10 mouse cellular contexts compared by ENCODE assay signal in genomic region chr7:118102678-118103461, GRCm38 (mm10). TPM values are rescaled to one million over a fixed set of nuclear protein-coding genes. Genes with fewer than 3 reads are reported as not detected.
DNase-seq lines count a peak whose midpoint lies in the region; ATAC-seq and TF ChIP-seq lines count a peak whose summit lies in the region.
"Had no signal": no experiment of that assay in that cellular context is flagged by ENCODE, and none has a peak within 500 bp of the region (broad histone marks: within the 10 kb centered on the region; RNA-seq: fewer than 3 reads in every experiment).

No protein-coding gene starts in this region.

- no peaks in the 10 kb centered on the region for H3K27me3 ChIP-seq in heart, embryonic 10.5 days (ENCODE audit: insufficient read depth, poor library complexity, severe bottlenecking)
- no peaks in the 10 kb centered on the region for H3K27me3 ChIP-seq in hindbrain, embryonic 12.5 days
- no peaks in the 10 kb centered on the region for H3K27me3 ChIP-seq in liver, embryonic 16.5 days (ENCODE audit: control insufficient read depth, insufficient read depth, low read depth, low read length)
- H3K27me3 ChIP-seq: heart, embryonic 15.5 days had no signal

- peaks cover 39% of the 10 kb centered on the region for H3K36me3 ChIP-seq in heart, embryonic 10.5 days
- H3K36me3 ChIP-seq in ES-E14 (ENCODE audit: control insufficient read depth, insufficient read depth, low read length, poor library complexity, severe bottlenecking), result peaks cover 17% of the 10 kb centered on the region
- H3K36me3 ChIP-seq in hindbrain, embryonic 12.5 days, result peaks cover 27% of the 10 kb centered on the region
- peaks cover 29% of the 10 kb centered on the region for H3K36me3 ChIP-seq in liver, embryonic 16.5 days (ENCODE audit: control insufficient read depth, insufficient read depth)

- 41% methylated on average over 4 of the region's 4 CpGs for WGBS in heart, embryonic 10.5 days
- WGBS in hindbrain, embryonic 12.5 days, result 51% methylated on average over 4 of the region's 4 CpGs
- 27% methylated on average over 4 of the region's 4 CpGs for WGBS in liver, embryonic 16.5 days (ENCODE audit: insufficient replicate concordance)

- peak; percentile 58 for ATAC-seq in hindbrain, embryonic 12.5 days (ENCODE audit: low FRiP score)
- peak; percentile 17 for ATAC-seq in liver, embryonic 16.5 days (ENCODE audit: low read depth)

- H3K9ac ChIP-seq in ES-E14 (ENCODE audit: insufficient read depth, low read depth, low read length, poor library complexity, severe bottlenecking), result no peak overlapping the region
- no peak overlapping the region for H3K9ac ChIP-seq in hindbrain, embryonic 12.5 days
- no peak overlapping the region for H3K9ac ChIP-seq in liver, embryonic 16.5 days (ENCODE audit: low read depth, low read length)
- H3K9ac ChIP-seq: heart, embryonic 15.5 days had no signal

- H3K27ac ChIP-seq in heart, embryonic 10.5 days, result no peak overlapping the region
- no peak overlapping the region for H3K27ac ChIP-seq in ES-E14 (ENCODE audit: insufficient read depth, low read depth, low read length, poor library complexity, severe bottlenecking)
- peak overlapping the region; percentile 44; the same call in 1 of the 2 replicates for H3K27ac ChIP-seq in hindbrain, embryonic 12.5 days
- H3K27ac ChIP-seq in liver, embryonic 16.5 days (ENCODE audit: low read length), result peak overlapping the region; percentile 30; the same call in 1 of the 2 replicates
- H3K27ac ChIP-seq: heart, embryonic 15.5 days had no signal

- H3K9me3 ChIP-seq in heart, embryonic 10.5 days, result no peaks in the 10 kb centered on the region
- H3K9me3 ChIP-seq in ES-E14 (ENCODE audit: control insufficient read depth, insufficient read depth, low read depth, low read length), result no peaks in the 10 kb centered on the region
- no peaks in the 10 kb centered on the region for H3K9me3 ChIP-seq in hindbrain, embryonic 12.5 days (replicated peaks)
- no peaks in the 10 kb centered on the region for H3K9me3 ChIP-seq in liver, embryonic 16.5 days (replicated peaks; ENCODE audit: control insufficient read depth, low read length)
- H3K9me3 ChIP-seq: heart, embryonic 15.5 days had no signal

- peak; percentile 80 for DNase-seq in heart, embryonic 10.5 days (ENCODE audit: low spot score)
- no peak for DNase-seq in heart, adult 8-10 months (ENCODE audit: low spot score)
- DNase-seq in ES-E14 (ENCODE audit: low read depth, low spot score), result no peak
- DNase-seq in frontal cortex, postnatal 36 days (ENCODE audit: low spot score in 2 of 2), result no peak
- no peak for DNase-seq in thymus, postnatal 10 days (ENCODE audit: low spot score in 2 of 2)
- no peak for DNase-seq in right cerebral cortex, postnatal 10 days (ENCODE audit: low spot score in 2 of 2)

- H3K4me2 ChIP-seq in hindbrain, embryonic 12.5 days (replicated peaks), result no peak overlapping the region
- H3K4me2 ChIP-seq in liver, embryonic 16.5 days (ENCODE audit: low read depth, low read length), result no peak overlapping the region
- H3K4me2 ChIP-seq: heart, embryonic 15.5 days had no signal

- no peak overlapping the region for H3K4me3 ChIP-seq in heart, embryonic 10.5 days
- H3K4me3 ChIP-seq in ES-E14 (ENCODE audit: insufficient read depth in 1 of 2, low read depth in 1 of 2, low read length in 2 of 2, poor library complexity in 1 of 2, severe bottlenecking in 1 of 2), result no peak overlapping the region
- no peak overlapping the region for H3K4me3 ChIP-seq in hindbrain, embryonic 12.5 days
- no peak overlapping the region for H3K4me3 ChIP-seq in liver, embryonic 16.5 days (ENCODE audit: low read depth, low read length)
- H3K4me3 ChIP-seq: heart, embryonic 15.5 days; myocyte had no signal

- in situ Hi-C loops in ES-E14 (cut with MboI; ENCODE audit: low sequenced_read_pairs in 2 of 2, unreplicated experiment in 2 of 2), result no loop called here

- H3K4me1 ChIP-seq in heart, embryonic 10.5 days, result peaks cover 3% of the 10 kb centered on the region; the same call in 1 of the 2 replicates
- peaks cover 0 to 10% of the 10 kb centered on the region in 2 experiments; a peak in 2 of 4 replicates for H3K4me1 ChIP-seq in ES-E14 (ENCODE audit: control insufficient read depth in 2 of 2, insufficient read depth in 2 of 2, low read length in 2 of 2, poor library complexity in 1 of 2)
- no peaks in the 10 kb centered on the region for H3K4me1 ChIP-seq in hindbrain, embryonic 12.5 days
- peaks cover 32% of the 10 kb centered on the region for H3K4me1 ChIP-seq in liver, embryonic 16.5 days (ENCODE audit: control insufficient read depth, low read depth, low read length)
- H3K4me1 ChIP-seq: heart, embryonic 15.5 days had no signal

TF ChIP-seq in ES-E14, 5 proteins besides CTCF, POLR2A, EP300 and RAD21:
- TF ChIP-seq HCFC1 (IDR thresholded peaks at IDR 0.05; ENCODE audit: borderline replicate concordance, insufficient read depth, low read length) (0 out of 2 replicates have a peak, but pooled peaks have one; percentile 42), CHD2 (IDR thresholded peaks at IDR 0.05; ENCODE audit: low read depth, low read length) (peak; percentile 26; the same call in 1 of the 2 replicates), ZNF384 (IDR thresholded peaks at IDR 0.05; ENCODE audit: low read depth, low read length) (no peak; the same call in 1 of the 2 replicates)
TF ChIP-seq in ES-E14: peak in this region for 2.

RNA-seq across cellular contexts. Expression of gene Rps15a, which starts 13.1 kb away (rescaled TPM):
- 459 and 526 TPM in 2 replicates for polyA plus RNA-seq in heart, embryonic 10.5 days (2016; fragmentation: Nextera tagmentation; extraction: Ambion mirVana)
- total RNA-seq in heart, adult 8-10 months (2022), result 100 to 1,000 TPM; 436 to 548 (median 491) TPM
- total RNA-seq in ES-E14 (2012; rRNA removed), result 1,964 and 2,152 TPM in 2 replicates
- polyA plus RNA-seq in hindbrain, embryonic 12.5 days (2016; fragmentation: Nextera tagmentation; extraction: Ambion mirVana), result 399 and 511 TPM in 2 replicates
- polyA plus RNA-seq in liver, embryonic 16.5 days (2015; fragmentation: Nextera tagmentation; extraction: Ambion mirVana), result 351 and 403 TPM in 2 replicates

RNA-seq across cellular contexts. Expression of gene Arl6ip1, which starts 26.6 kb away (rescaled TPM):
- polyA plus RNA-seq in heart, embryonic 10.5 days (2016; fragmentation: Nextera tagmentation; extraction: Ambion mirVana), result 311 and 353 TPM in 2 replicates
- total RNA-seq in heart, adult 8-10 months (2022), result 10 to 100 TPM; 23.2 to 25.6 (median 23.4) TPM
- 609 and 926 TPM in 2 replicates for total RNA-seq in ES-E14 (2012; rRNA removed)
- polyA plus RNA-seq in hindbrain, embryonic 12.5 days (2016; fragmentation: Nextera tagmentation; extraction: Ambion mirVana), result 478 and 481 TPM in 2 replicates
- polyA plus RNA-seq in liver, embryonic 16.5 days (2015; fragmentation: Nextera tagmentation; extraction: Ambion mirVana), result 283 and 300 TPM in 2 replicates

Comparison
In these comparisons a context has a peak if more than half of its experiments do, and no peak if none do; other contexts are left out.
1. H3K27ac ChIP-seq: peak in hindbrain, embryonic 12.5 days (single experiment) and liver, embryonic 16.5 days (single experiment); none in heart, embryonic 10.5 days (single experiment) and ES-E14 (single experiment).